Mouse (Mus musculus) erythroblast, embryonic 14.5 days (primary cell): ENCODE measurements around the gene Kpna7. TPM values are rescaled to one million over a fixed set of nuclear protein-coding genes. Genes with fewer than 3 reads are reported as not detected.
"Not testable (repeated sequence)": the region's sequence is repeated elsewhere in the genome, so short reads cannot be mapped to it uniquely, and the experiment has no call there.

ENCODE experiments used
- H3K27me3 ChIP-seq: 2 replicates; pipeline ENCODE4 v1.6.1; 2012; ENCODE audit warnings: inconsistent platforms; ENCODE audit not compliant: control insufficient read depth
- H3K36me3 ChIP-seq: 2 replicates; pipeline ENCODE4 v1.6.1; 2012; ENCODE audit warnings: mild to moderate bottlenecking, inconsistent platforms; ENCODE audit not compliant: control insufficient read depth
- H3K4me1 ChIP-seq: 2 replicates; pipeline ENCODE4 v1.6.1; 2012; ENCODE audit warnings: inconsistent platforms; ENCODE audit not compliant: control insufficient read depth
- H3K4me3 ChIP-seq: replicated peaks from 2 replicates; pipeline ENCODE3; 2012; ENCODE audit warnings: moderate library complexity, mild to moderate bottlenecking, inconsistent platforms
- H3K9me3 ChIP-seq: 2 replicates; pipeline ENCODE4 v1.6.1; 2012; ENCODE audit warnings: low read length, inconsistent platforms, mixed read lengths; ENCODE audit not compliant: control insufficient read depth
- GATA1 ChIP-seq: IDR thresholded peaks from 2 replicates; pipeline ENCODE4 v1.6.1; 2012; ENCODE audit warnings: low read length, inconsistent platforms, mixed read lengths
- TAL1 ChIP-seq: IDR thresholded peaks from 3 replicates; pipeline ENCODE4 v1.6.1; 2012; ENCODE audit warnings: low read length, inconsistent platforms, mixed read lengths
- polyA plus RNA-seq: library from polyadenylated mRNA; stranded (reverse); fragments of >175 nt; gene quantifications from 2 replicates; pipeline ENCODE4 v1.2.3, GENCODE M21; 2012

The Kpna7 gene
- polyA plus RNA-seq = not detected in 2 replicates

- peak within 1 kb of the TSS; percentile 94 for H3K4me3 ChIP-seq
- H3K36me3 ChIP-seq = peaks cover 16% of the 10 kb centered on the region
- no peaks in the 10 kb centered on the region for H3K27me3 ChIP-seq
- peaks cover 23% of the 10 kb centered on the region for H3K4me1 ChIP-seq
- no peak for TF ChIP-seq GATA1
- TF ChIP-seq TAL1 = no peak
- no peaks in the 10 kb centered on the region for H3K9me3 ChIP-seq
Measured at GRCm38 (mm10) chr5:145083632-145084451, at the start of gene Kpna7, which contains the start of gene Arpc1a. Kpna7 (minus strand) TSS chr5:145084030. Arpc1a (plus strand) TSS chr5:145083830.

GRCm38 (mm10) chr5:145133275-145133674 is 49.4 kb upstream of the Kpna7 start:
- H3K9me3 ChIP-seq, H3K4me3 ChIP-seq, H3K27me3 ChIP-seq: not testable (repeated sequence)
- Histone ChIP-seq H3K4me1 (peaks cover 20% of the 10 kb centered on the region), H3K36me3 (peaks cover 98% of the 10 kb centered on the region)

- TF ChIP-seq GATA1 (no peak), TAL1 (no peak)
- Histone ChIP-seq H3K4me1 (no peaks in the 10 kb centered on the region), H3K4me3 (no peak overlapping the region), H3K27me3 (no peaks in the 10 kb centered on the region), H3K9me3 (peaks cover 2% of the 10 kb centered on the region; the same call in 1 of the 2 replicates), H3K36me3 (peaks cover 96% of the 10 kb centered on the region)
Measured at GRCm38 (mm10) chr5:145130995-145131394, 47.2 kb upstream of the Kpna7 start.

GRCm38 (mm10) chr5:145130191-145130590 is 46.4 kb upstream of the Kpna7 start:
- Histone ChIP-seq H3K27me3 (no peaks in the 10 kb centered on the region), H3K4me3 (no peak overlapping the region), H3K9me3 (peaks cover 2% of the 10 kb centered on the region; the same call in 1 of the 2 replicates), H3K4me1 (no peaks in the 10 kb centered on the region), H3K36me3 (peaks cover 97% of the 10 kb centered on the region)
- TF ChIP-seq TAL1 = no peak
- TF ChIP-seq GATA1 = no peak

GRCm38 (mm10) chr5:145129773-145130172 is 45.9 kb upstream of the Kpna7 start:
- H3K9me3 ChIP-seq, H3K4me3 ChIP-seq, H3K4me1 ChIP-seq, H3K27me3 ChIP-seq: not testable (repeated sequence)
- H3K36me3 ChIP-seq = peaks cover 97% of the 10 kb centered on the region

GRCm38 (mm10) chr5:145129124-145129523 is 45.3 kb upstream of the Kpna7 start:
- TF ChIP-seq TAL1 (no peak), GATA1 (no peak)
- no peaks in the 10 kb centered on the region for H3K4me1 ChIP-seq
- H3K4me3 ChIP-seq = no peak overlapping the region
- no peaks in the 10 kb centered on the region for H3K27me3 ChIP-seq
- peaks cover 2% of the 10 kb centered on the region; the same call in 1 of the 2 replicates for H3K9me3 ChIP-seq
- peaks cover 97% of the 10 kb centered on the region for H3K36me3 ChIP-seq

- Histone ChIP-seq H3K27me3 (no peaks in the 10 kb centered on the region), H3K9me3 (peaks cover 5% of the 10 kb centered on the region; the same call in 1 of the 2 replicates), H3K4me1 (no peaks in the 10 kb centered on the region; the same call in 1 of the 2 replicates), H3K36me3 (peaks cover 92% of the 10 kb centered on the region), H3K4me3 (no peak overlapping the region)
- TF ChIP-seq TAL1 (no peak), GATA1 (no peak)
Measured at GRCm38 (mm10) chr5:145126580-145126979, 42.8 kb upstream of the Kpna7 start.

- Histone ChIP-seq H3K4me1 (peaks cover 2% of the 10 kb centered on the region; the same call in 1 of the 2 replicates), H3K27me3 (no peaks in the 10 kb centered on the region), H3K9me3 (peaks cover 9% of the 10 kb centered on the region), H3K4me3 (no peak overlapping the region), H3K36me3 (peaks cover 64% of the 10 kb centered on the region)
- TF ChIP-seq TAL1 = no peak
- TF ChIP-seq GATA1 = no peak
Measured at GRCm38 (mm10) chr5:145123396-145123795, 39.6 kb upstream of the Kpna7 start.

GRCm38 (mm10) chr5:145120921-145121320 is 37.1 kb upstream of the Kpna7 start:
- Histone ChIP-seq H3K36me3 (peaks cover 42% of the 10 kb centered on the region), H3K4me3 (no peak overlapping the region), H3K4me1 (peaks cover 2% of the 10 kb centered on the region; the same call in 1 of the 2 replicates), H3K27me3 (peaks cover 9% of the 10 kb centered on the region), H3K9me3 (peaks cover 7% of the 10 kb centered on the region)
- no peak for TF ChIP-seq GATA1
- no peak for TF ChIP-seq TAL1
